Mouse (Mus musculus) CH12.LX (cell line): ENCODE measurements around the gene Dnhd1. TPM values are rescaled to one million over a fixed set of nuclear protein-coding genes. Genes with fewer than 3 reads are reported as not detected.

ENCODE experiments used
- DNase-seq: peaks from one replicate; pipeline ENCODE4 v3.0.0-alpha.2; 2013; ENCODE audit errors: extremely low read depth
- H3K27ac ChIP-seq: 2 replicates; pipeline ENCODE4 v1.5.1; 2012; ENCODE audit warnings: low read depth, mild to moderate bottlenecking, control low read depth, moderate library complexity; ENCODE audit not compliant: insufficient read depth
- H3K27me3 ChIP-seq: replicated peaks from 2 replicates; pipeline ENCODE3; 2012; ENCODE audit warnings: inconsistent platforms
- H3K36me3 ChIP-seq, 2 experiments: replicated peaks in 1 of 2; 2 replicates each; pipeline versions ENCODE3 to v1.6.1; 2012; ENCODE audit warnings: inconsistent platforms in 1 of 2, low read length in 1 of 2, mild to moderate bottlenecking in 1 of 2, mixed read lengths in 1 of 2, moderate library complexity in 1 of 2; ENCODE audit not compliant: control insufficient read depth in 1 of 2, insufficient read depth in 1 of 2
- H3K4me1 ChIP-seq, 2 experiments: 2 replicates each; pipeline ENCODE4 v1.6.1; 2012; ENCODE audit warnings: inconsistent platforms in 1 of 2, moderate library complexity in 1 of 2; ENCODE audit not compliant: insufficient read depth in 2 of 2, control insufficient read depth in 1 of 2
- H3K4me2 ChIP-seq: 2 replicates; pipeline ENCODE4 v1.6.1; 2012; ENCODE audit warnings: low read depth, mild to moderate bottlenecking, control low read depth; ENCODE audit not compliant: poor library complexity, insufficient read depth, severe bottlenecking
- H3K4me3 ChIP-seq, 3 experiments: fragments of 150-350 bp in 1 of 3; sonication (generic) in 1 of 3; replicated peaks in 1 of 3; 2 replicates each; pipeline versions ENCODE3 to v1.5.1; 2011 to 2012; ENCODE audit warnings: low read depth in 2 of 3, low read length in 2 of 3, mild to moderate bottlenecking in 2 of 3, moderate library complexity in 2 of 3, control low read depth in 1 of 3, improper control_type of control experiment in 1 of 3, inconsistent platforms in 1 of 3, mixed read lengths in 1 of 3; ENCODE audit not compliant: poor library complexity in 1 of 3
- H3K79me2 ChIP-seq: replicated peaks from 2 replicates; pipeline ENCODE4 v1.6.1; 2012; ENCODE audit warnings: mild to moderate bottlenecking, moderate library complexity; ENCODE audit not compliant: control insufficient read depth, poor library complexity, insufficient read depth, severe bottlenecking; ENCODE audit errors: extremely low read depth
- H3K9ac ChIP-seq: 2 replicates; pipeline ENCODE4 v1.6.1; 2012; ENCODE audit warnings: low read depth, mild to moderate bottlenecking, control low read depth, moderate library complexity; ENCODE audit not compliant: insufficient read depth
- H3K9me3 ChIP-seq: replicated peaks from 2 replicates; pipeline ENCODE3; 2012; ENCODE audit warnings: low read length, inconsistent platforms, mixed read lengths
- BHLHE40 ChIP-seq: IDR thresholded peaks from 2 replicates; pipeline ENCODE4 v1.6.1; 2011; ENCODE audit warnings: mild to moderate bottlenecking, low read depth, low read length, improper control_type of control experiment
- CHD2 ChIP-seq: IDR thresholded peaks from 2 replicates; pipeline ENCODE4 v1.6.1; 2011; ENCODE audit warnings: low read length, improper control_type of control experiment
- E2F4 ChIP-seq: IDR thresholded peaks from 2 replicates; pipeline ENCODE4 v1.6.1; 2011; ENCODE audit warnings: low read depth, low read length, improper control_type of control experiment; ENCODE audit not compliant: insufficient replicate concordance
- ELF1 ChIP-seq: IDR thresholded peaks from 2 replicates; pipeline ENCODE4 v1.6.1; 2014; ENCODE audit warnings: low read depth, mild to moderate bottlenecking, inconsistent platforms, low read length, improper control_type of control experiment
- EP300 ChIP-seq: IDR thresholded peaks from 2 replicates; pipeline ENCODE4 v1.6.1; 2011; ENCODE audit warnings: low read length, improper control_type of control experiment
- GABPA ChIP-seq: IDR thresholded peaks from 2 replicates; pipeline ENCODE4 v1.6.1; 2012; ENCODE audit warnings: low read depth, low read length, improper control_type of control experiment, inconsistent platforms; ENCODE audit not compliant: insufficient replicate concordance
- HCFC1 ChIP-seq: IDR thresholded peaks from 2 replicates; pipeline ENCODE4 v1.6.1; 2012; ENCODE audit warnings: low read depth, mild to moderate bottlenecking, inconsistent platforms, low read length, improper control_type of control experiment
- IRF4 ChIP-seq: IDR thresholded peaks from 2 replicates; pipeline ENCODE4 v1.6.1; 2014; ENCODE audit warnings: low read depth, mild to moderate bottlenecking, inconsistent platforms, low read length, improper control_type of control experiment
- JUN ChIP-seq: IDR thresholded peaks from 2 replicates; pipeline ENCODE4 v1.6.1; 2011; ENCODE audit warnings: low read depth, mild to moderate bottlenecking, low read length, improper control_type of control experiment, moderate library complexity; ENCODE audit not compliant: insufficient read depth
- JUND ChIP-seq: conservative IDR thresholded peaks from 2 replicates; pipeline ENCODE4 v1.6.1; 2011; ENCODE audit warnings: low read depth, low read length, improper control_type of control experiment
- MEF2A ChIP-seq: IDR thresholded peaks from 2 replicates; pipeline ENCODE4 v1.6.1; 2014; ENCODE audit warnings: low read depth, mild to moderate bottlenecking, inconsistent platforms, low read length, improper control_type of control experiment, borderline replicate concordance
- MXI1 ChIP-seq: IDR thresholded peaks from 2 replicates; pipeline ENCODE4 v1.6.1; 2011; ENCODE audit warnings: mild to moderate bottlenecking, low read depth, low read length, improper control_type of control experiment
- NELFE ChIP-seq: IDR thresholded peaks from 2 replicates; pipeline ENCODE4 v1.6.1; 2011; ENCODE audit warnings: low read depth, low read length, improper control_type of control experiment
- POLR2A ChIP-seq: IDR thresholded peaks from 2 replicates; pipeline ENCODE4 v1.6.1; 2011; ENCODE audit warnings: low read depth, mild to moderate bottlenecking, improper control_type of control experiment, low read length
- POLR2AphosphoS2 ChIP-seq: IDR thresholded peaks from 2 replicates; pipeline ENCODE4 v1.6.1; 2011; ENCODE audit warnings: low read depth, low read length, improper control_type of control experiment
- RAD21 ChIP-seq: IDR thresholded peaks from 2 replicates; pipeline ENCODE4 v1.6.1; 2011; ENCODE audit warnings: low read depth, mild to moderate bottlenecking, low read length, improper control_type of control experiment, moderate library complexity
- TCF12 ChIP-seq: IDR thresholded peaks from 2 replicates; pipeline ENCODE4 v1.6.1; 2014; ENCODE audit warnings: low read depth, mild to moderate bottlenecking, inconsistent platforms, low read length, improper control_type of control experiment
- USF1 ChIP-seq: IDR thresholded peaks from 2 replicates; pipeline ENCODE4 v1.6.1; 2014; ENCODE audit warnings: low read depth, mild to moderate bottlenecking, inconsistent platforms, low read length, improper control_type of control experiment
- USF2 ChIP-seq: conservative IDR thresholded peaks from 2 replicates; pipeline ENCODE4 v1.6.1; 2011; ENCODE audit warnings: low read depth, low read length, improper control_type of control experiment
- ZC3H11A ChIP-seq: IDR thresholded peaks from 2 replicates; pipeline ENCODE4 v1.6.1; 2012; ENCODE audit warnings: low read depth, mild to moderate bottlenecking, inconsistent platforms, low read length, improper control_type of control experiment
- ZKSCAN1 ChIP-seq: IDR thresholded peaks from 2 replicates; pipeline ENCODE4 v1.6.1; 2012; ENCODE audit warnings: low read depth, inconsistent platforms, low read length, improper control_type of control experiment, borderline replicate concordance
- dilution Hi-C: fragments of 300-500 bp; cut with MboI; formaldehyde crosslinking; loops from 2 replicates; pipeline ENCODE4 v1.14.3; 2020; ENCODE audit warnings: low sequenced_read_pairs; ENCODE audit not compliant: extremely low pct_unique_long_range_greater_than_20kb, extremely low pct_ligation_motif_present
- in situ Hi-C: fragments of 300-500 bp; cut with MboI; formaldehyde crosslinking; loops from 3 replicates; pipeline ENCODE4 v1.14.3; 2019; ENCODE audit warnings: low sequenced_read_pairs, low pct_ligation_motif_present, low pct_unique_long_range_greater_than_20kb, mixed read lengths
- polyA plus RNA-seq: library from polyadenylated mRNA; unstranded; fragments of >175 nt; gene quantifications from 2 replicates; pipeline ENCODE4 v1.2.1, GENCODE M21; 2012; ENCODE audit warnings: low read depth; ENCODE audit not compliant: insufficient read length
- total RNA-seq, 2 experiments: library from RNA; depleted of rRNA; stranded (reverse); fragments of 300-350 nt in 1 of 2; fragments of >200 nt in 1 of 2; gene quantifications; 2 replicates each; pipeline ENCODE4 v1.2.3; 2012 to 2014

The Dnhd1 gene
- total and polyA plus RNA-seq, 3 experiments: 0.08 to 0.41 (median 0.23) TPM

GRCm38 (mm10) chr7:105752716-105753115 lies 102.1 kb downstream of the Dnhd1 start:
- TF ChIP-seq HCFC1 (no peak), POLR2A (no peak), MEF2A (no peak), BHLHE40 (no peak), RAD21 (no peak), JUND (no peak), ZC3H11A (no peak), EP300 (no peak), IRF4 (no peak), NELFE (no peak), CHD2 (no peak), TCF12 (no peak), GABPA (no peak), JUN (no peak), E2F4 (no peak), ELF1 (no peak)
- Histone ChIP-seq H3K9ac (no peak overlapping the region), H3K4me1 (peaks cover 0 to 14% of the 10 kb centered on the region in 2 experiments; a peak in 3 of 4 replicates), H3K27me3 (peaks cover 26% of the 10 kb centered on the region), H3K27ac (no peak overlapping the region), H3K36me3 (peaks cover 17 to 30% of the 10 kb centered on the region in 2 experiments), H3K79me2 (no peaks in the 10 kb centered on the region), H3K4me2 (no peak overlapping the region), H3K4me3 (no peak overlapping the region), H3K9me3 (no peaks in the 10 kb centered on the region)
- dilution Hi-C loops (no loop called here), in situ Hi-C loops (no loop called here)
- DNase-seq: no peak

- no peak overlapping the region for H3K4me3 ChIP-seq
- H3K4me1 ChIP-seq: peaks cover 0 to 14% of the 10 kb centered on the region in 2 experiments; a peak in 3 of 4 replicates
- no peaks in the 10 kb centered on the region for H3K9me3 ChIP-seq
- dilution Hi-C loops: no loop called here
- H3K79me2 ChIP-seq: no peaks in the 10 kb centered on the region
- no peak overlapping the region for H3K27ac ChIP-seq
- TF ChIP-seq USF2: no peak
- TF ChIP-seq EP300: no peak
- TF ChIP-seq JUN: no peak
- no peak for TF ChIP-seq IRF4
- TF ChIP-seq ZKSCAN1: no peak
- no peak for TF ChIP-seq MXI1
- no peak for TF ChIP-seq POLR2AphosphoS2
- no peak for TF ChIP-seq USF1
- TF ChIP-seq, all 38 proteins: peak for 0
- H3K27me3 ChIP-seq: peaks cover 31% of the 10 kb centered on the region
- in situ Hi-C loops: no loop called here
- H3K36me3 ChIP-seq: peaks cover 14 to 24% of the 10 kb centered on the region in 2 experiments
- H3K9ac ChIP-seq: no peak overlapping the region
- no peak for DNase-seq
- H3K4me2 ChIP-seq: no peak overlapping the region
Measured at GRCm38 (mm10) chr7:105753281-105753680, 102.7 kb downstream of the Dnhd1 start.
